Mouse (Mus musculus) liver, postnatal 0 days (tissue): ENCODE results near the gene Fbxo47. TPM values are rescaled to one million over a fixed set of nuclear protein-coding genes. Genes with fewer than 3 reads are reported as not detected.

Experiments used
- ATAC-seq: fragments of 200-750 bp; cut with Nextera tagmentation; 2 replicates; pipeline ENCODE4 v1.8.0; 2017; ENCODE audit warnings: mild to moderate bottlenecking, moderate library complexity
- DNase-seq: peaks from one replicate; pipeline ENCODE4 v3.0.0-alpha.2; 2016
- H3K27ac ChIP-seq: fragments of 300-500 bp; sonication (generic); 2 replicates; pipeline ENCODE4 v1.5.1; 2014; ENCODE audit warnings: antibody characterized with exemption, moderate library complexity, mild to moderate bottlenecking, low read depth
- H3K27me3 ChIP-seq: fragments of 300-500 bp; sonication (generic); 2 replicates; pipeline ENCODE4 v1.6.1; 2014; ENCODE audit warnings: low read length, control low read depth, mixed read lengths; ENCODE audit not compliant: insufficient read depth
- H3K36me3 ChIP-seq: fragments of 300-500 bp; sonication (generic); replicated peaks from 2 replicates; pipeline ENCODE4 v1.6.1; 2014; ENCODE audit warnings: mild to moderate bottlenecking, control low read depth, low read length, moderate library complexity, mixed read lengths; ENCODE audit not compliant: insufficient read depth
- H3K4me1 ChIP-seq: fragments of 300-500 bp; sonication (generic); 2 replicates; pipeline ENCODE4 v1.6.1; 2014; ENCODE audit warnings: antibody characterized with exemption, mild to moderate bottlenecking, control low read depth; ENCODE audit not compliant: insufficient read depth
- H3K4me2 ChIP-seq: fragments of 300-500 bp; sonication (generic); 2 replicates; pipeline ENCODE4 v1.6.1; 2014; ENCODE audit warnings: low read depth, mild to moderate bottlenecking, low read length, moderate library complexity, mixed read lengths
- H3K4me3 ChIP-seq: fragments of 300-500 bp; sonication (generic); 2 replicates; pipeline ENCODE4 v1.5.1; 2014; ENCODE audit warnings: low read depth, low read length
- H3K9ac ChIP-seq: fragments of 300-500 bp; sonication (generic); replicated peaks from 2 replicates; pipeline ENCODE4 v1.6.1; 2014; ENCODE audit warnings: mild to moderate bottlenecking, moderate library complexity
- H3K9me3 ChIP-seq: fragments of 300-500 bp; sonication (generic); 2 replicates; pipeline ENCODE4 v1.6.1; 2016; ENCODE audit warnings: mild to moderate bottlenecking, control low read depth, low read length, mixed read lengths
- CTCF ChIP-seq: sonication (generic); IDR thresholded peaks from 2 replicates; pipeline ENCODE4 v1.5.1; 2016; ENCODE audit warnings: antibody characterized with exemption, low read depth
- EP300 ChIP-seq: IDR thresholded peaks from 2 replicates; pipeline ENCODE4 v1.6.1; 2016; ENCODE audit warnings: antibody characterized with exemption, low read depth, mild to moderate bottlenecking
- WGBS: fragments of 180-500 bp; shearing (Covaris S2); extraction: QIAGEN DNeasy Blood & Tissue Kit; methylation state at CpG from one replicate; pipeline ENCODE4 v1.1.7; 2014; ENCODE audit not compliant: insufficient replicate concordance; 5-methylcytosine and 5-hydroxymethylcytosine counted together
- polyA plus RNA-seq: library from polyadenylated mRNA; unstranded; fragments of >200 nt; fragmentation: Nextera tagmentation; extraction: Ambion mirVana; gene quantifications from 2 replicates; pipeline ENCODE4 v1.2.1, GENCODE M21; 2015

Gene Fbxo47
- polyA plus RNA-seq, 1 experiment from 2014 or later: 0.26 TPM

- Histone ChIP-seq H3K4me1 (peaks cover 9% of the 10 kb centered on the region; the same call in 1 of the 2 replicates), H3K36me3 (peaks cover 42% of the 10 kb centered on the region), H3K27me3 (no peaks in the 10 kb centered on the region), H3K4me2 (no peak overlapping the region), H3K9ac (no peak overlapping the region), H3K4me3 (no peak overlapping the region), H3K27ac (no peak overlapping the region), H3K9me3 (no peaks in the 10 kb centered on the region)
- no peak for ATAC-seq
- WGBS: 90% methylated on average over 15 of the region's 15 CpGs
- TF ChIP-seq EP300 (no peak), CTCF (no peak)
- no peak for DNase-seq
Measured at GRCm38 (mm10) chr11:97833352-97833751, 50.6 kb downstream of the Fbxo47 start.

GRCm38 (mm10) chr11:97832001-97832400 is 52.0 kb downstream of the Fbxo47 start:
- Histone ChIP-seq H3K27ac (no peak overlapping the region), H3K36me3 (peaks cover 49% of the 10 kb centered on the region), H3K9ac (no peak overlapping the region), H3K9me3 (no peaks in the 10 kb centered on the region), H3K4me3 (no peak overlapping the region), H3K27me3 (no peaks in the 10 kb centered on the region), H3K4me1 (peaks cover 9% of the 10 kb centered on the region; the same call in 1 of the 2 replicates), H3K4me2 (no peak overlapping the region)
- TF ChIP-seq EP300 (no peak), CTCF (no peak)
- no peak for ATAC-seq
- 77% methylated on average over 11 of the region's 11 CpGs for WGBS
- DNase-seq: no peak

- Histone ChIP-seq H3K4me3 (no peak overlapping the region), H3K36me3 (peaks cover 52% of the 10 kb centered on the region), H3K4me1 (peaks cover 15% of the 10 kb centered on the region), H3K9me3 (no peaks in the 10 kb centered on the region), H3K27me3 (no peaks in the 10 kb centered on the region), H3K9ac (no peak overlapping the region), H3K4me2 (peak overlapping the region; percentile 7; the same call in 1 of the 2 replicates), H3K27ac (peak overlapping the region; percentile 76)
- 49% methylated on average over 6 of the region's 6 CpGs for WGBS
- TF ChIP-seq EP300 (no peak), CTCF (no peak)
- ATAC-seq: 0 out of 2 replicates have a peak, but pooled peaks have one; percentile 5
- no peak for DNase-seq
Measured at GRCm38 (mm10) chr11:97830501-97830900, 53.5 kb downstream of the Fbxo47 start.

- H3K4me1 ChIP-seq: peaks cover 18% of the 10 kb centered on the region
- no peak for TF ChIP-seq EP300
- no peak for TF ChIP-seq CTCF
- 0 out of 2 replicates have a peak overlapping the region, but pooled peaks have one; percentile 18 for H3K9ac ChIP-seq
- 37% methylated on average over 12 of the region's 12 CpGs for WGBS
- DNase-seq (peak; percentile 55), ATAC-seq (peak; percentile 41)
- no peaks in the 10 kb centered on the region for H3K9me3 ChIP-seq
- H3K4me3 ChIP-seq: no peak overlapping the region
- H3K27ac ChIP-seq: peak overlapping the region; percentile 76
- peak overlapping the region; percentile 7; the same call in 1 of the 2 replicates for H3K4me2 ChIP-seq
- H3K27me3 ChIP-seq: no peaks in the 10 kb centered on the region
- peaks cover 53% of the 10 kb centered on the region for H3K36me3 ChIP-seq
Measured at GRCm38 (mm10) chr11:97829913-97830476, 54.0 kb downstream of the Fbxo47 start.

- TF ChIP-seq EP300: no peak
- no peak for TF ChIP-seq CTCF
- 54% methylated on average over 7 of the region's 7 CpGs for WGBS
- Histone ChIP-seq H3K9ac (no peak overlapping the region), H3K27ac (peak overlapping the region; percentile 76), H3K9me3 (no peaks in the 10 kb centered on the region), H3K36me3 (peaks cover 47% of the 10 kb centered on the region), H3K4me3 (no peak overlapping the region), H3K4me2 (no peak overlapping the region), H3K4me1 (peaks cover 24% of the 10 kb centered on the region), H3K27me3 (no peaks in the 10 kb centered on the region)
- ATAC-seq (no peak), DNase-seq (no peak)
Measured at GRCm38 (mm10) chr11:97829365-97829764, 54.6 kb downstream of the Fbxo47 start.

GRCm38 (mm10) chr11:97827654-97828053 is 56.3 kb downstream of the Fbxo47 start:
- ATAC-seq: no peak
- DNase-seq: peak; percentile 10
- TF ChIP-seq EP300: no peak
- no peak for TF ChIP-seq CTCF
- Histone ChIP-seq H3K9me3 (no peaks in the 10 kb centered on the region), H3K36me3 (peaks cover 45% of the 10 kb centered on the region), H3K27ac (no peak overlapping the region), H3K27me3 (no peaks in the 10 kb centered on the region), H3K9ac (no peak overlapping the region), H3K4me3 (no peak overlapping the region), H3K4me1 (peaks cover 27% of the 10 kb centered on the region), H3K4me2 (no peak overlapping the region)
- WGBS: 73% methylated on average over 6 of the region's 6 CpGs
